Mouse (Mus musculus) cerebellum, adult 18-20 months (tissue): Measurements from ENCODE around the gene Zdhhc7.

Experiments
- DNase-seq, 2 experiments: peaks; one replicate each; pipeline ENCODE4 v3.0.0; 2021

The Zdhhc7 gene

GRCm38 (mm10) chr8:120113758-120114255 lies 12.5 kb upstream of the Zdhhc7 start, which contains the start of gene 6430548M08Rik:
Gene 6430548M08Rik, plus strand, starts transcription at chr8:120114152.
- peak; percentile 100 for DNase-seq

GRCm38 (mm10) chr8:120113306-120113705 lies 12.0 kb upstream of the Zdhhc7 start:
- peak; percentile 33 to 51 for DNase-seq

GRCm38 (mm10) chr8:120112535-120112934 lies 11.3 kb upstream of the Zdhhc7 start:
- DNase-seq: no peak

- DNase-seq: no peak
These were observed 10.1 kb upstream of the Zdhhc7 start for GRCm38 (mm10) chr8:120111382-120111781.

GRCm38 (mm10) chr8:120110966-120111365 lies 9.7 kb upstream of the Zdhhc7 start:
- no peak for DNase-seq

GRCm38 (mm10) chr8:120109149-120109548 lies 7.9 kb upstream of the Zdhhc7 start:
- no peak for DNase-seq

- DNase-seq: no peak
These were observed 3.5 kb upstream of the Zdhhc7 start for GRCm38 (mm10) chr8:120104721-120105272.

- DNase-seq: no peak
These were observed 2.6 kb upstream of the Zdhhc7 start for GRCm38 (mm10) chr8:120103916-120104315.

- no peak for DNase-seq
These were observed 754 bp downstream of the Zdhhc7 start for GRCm38 (mm10) chr8:120100388-120101067.

GRCm38 (mm10) chr8:120096486-120096885 lies 4.8 kb downstream of the Zdhhc7 start:
- no peak for DNase-seq

- DNase-seq: no peak
These were observed 6.5 kb downstream of the Zdhhc7 start for GRCm38 (mm10) chr8:120094801-120095200.

- no peak for DNase-seq
These were observed 8.2 kb downstream of the Zdhhc7 start for GRCm38 (mm10) chr8:120093103-120093502.

- peak; percentile 59 to 72 for DNase-seq
These were observed 10.2 kb downstream of the Zdhhc7 start for GRCm38 (mm10) chr8:120091032-120091431.

- DNase-seq: no peak
These were observed 11.8 kb downstream of the Zdhhc7 start for GRCm38 (mm10) chr8:120089511-120089910.

- no peak for DNase-seq
These were observed 16.5 kb downstream of the Zdhhc7 start for GRCm38 (mm10) chr8:120084783-120085182.

GRCm38 (mm10) chr8:120083261-120083660 lies 18.0 kb downstream of the Zdhhc7 start:
- peak; percentile 50 to 53 for DNase-seq

GRCm38 (mm10) chr8:120079361-120079760 lies 21.9 kb downstream of the Zdhhc7 start:
- no peak for DNase-seq

- DNase-seq: peak; percentile 78 to 91
These were observed 23.2 kb downstream of the Zdhhc7 start for GRCm38 (mm10) chr8:120078080-120078479.

GRCm38 (mm10) chr8:120075347-120075746 lies 25.9 kb downstream of the Zdhhc7 start:
- no peak for DNase-seq

GRCm38 (mm10) chr8:120074516-120074915 lies 26.8 kb downstream of the Zdhhc7 start:
- no peak for DNase-seq

GRCm38 (mm10) chr8:120072827-120073226 lies 28.5 kb downstream of the Zdhhc7 start:
- peak; percentile 37 to 49 for DNase-seq

GRCm38 (mm10) chr8:120072259-120072658 lies 29.0 kb downstream of the Zdhhc7 start:
- DNase-seq: peak; percentile 76 to 85

- peak; percentile 82 to 90 for DNase-seq
These were observed 29.6 kb downstream of the Zdhhc7 start for GRCm38 (mm10) chr8:120071684-120072083.

- peak; percentile 67 to 70 for DNase-seq
These were observed 33.2 kb downstream of the Zdhhc7 start for GRCm38 (mm10) chr8:120067936-120068668.
